Mouse (Mus musculus): ENCODE results near the gene Anks3.

The Anks3 gene

DNA sequence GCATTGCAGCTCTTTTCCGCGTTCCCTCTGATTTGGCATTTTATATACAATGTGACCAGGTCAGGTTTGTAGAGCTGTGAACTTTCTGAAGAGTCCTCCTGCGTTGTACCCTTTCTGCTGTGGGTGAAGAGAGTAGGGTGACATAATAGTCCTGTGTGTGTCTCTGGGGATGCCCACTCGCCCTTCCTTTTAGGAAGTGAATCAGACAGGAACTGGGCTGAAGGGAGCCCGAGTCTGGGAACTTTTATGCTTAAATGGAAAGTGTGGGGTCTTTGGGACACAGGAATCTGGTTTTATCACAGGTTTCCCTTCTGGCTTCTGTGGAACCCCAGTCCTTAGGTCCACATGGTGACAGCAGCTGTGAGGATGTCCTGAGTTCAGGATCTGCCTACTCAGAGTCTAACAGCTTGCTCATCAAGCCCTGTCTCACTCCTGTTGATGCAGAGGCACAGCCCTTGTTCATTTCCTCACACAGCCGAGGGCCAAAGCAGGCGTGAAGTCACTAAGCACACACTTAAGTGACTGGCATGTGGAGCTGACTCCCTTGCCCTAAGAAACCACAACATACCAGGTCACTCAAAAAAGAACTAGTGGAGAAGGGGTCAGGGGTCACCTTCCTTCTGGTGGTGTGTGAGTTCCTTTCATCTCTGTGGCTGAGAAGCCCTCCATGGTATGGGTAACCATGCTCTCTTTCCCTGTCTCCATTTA lies 69.7 kb downstream of the Anks3 start:
- DNase-seq, result no peak

DNA sequence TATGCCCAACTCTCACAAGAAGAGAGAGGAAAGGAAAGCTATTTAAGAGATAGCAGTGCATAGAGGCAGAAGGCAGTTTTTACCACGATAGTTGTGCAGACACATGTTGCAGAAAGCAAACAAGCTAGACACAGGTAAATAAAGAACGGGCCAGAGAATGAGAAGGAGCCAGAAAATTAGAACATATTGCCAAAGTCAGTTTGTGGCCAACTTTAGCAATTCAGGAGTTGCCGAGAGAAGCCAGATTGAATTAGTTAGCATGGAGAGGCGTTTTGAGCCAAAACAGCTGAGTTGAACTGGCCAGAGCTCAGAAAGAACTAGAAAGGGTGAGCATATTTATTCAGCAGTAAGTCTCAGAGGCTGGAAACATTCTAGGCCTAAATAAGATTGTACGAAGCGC lies 71.8 kb downstream of the Anks3 start:
- DNase-seq, result no peak
